Mouse (Mus musculus): ENCODE data around the gene Cmip. TPM values are rescaled to one million over a fixed set of nuclear protein-coding genes. Genes with fewer than 3 reads are reported as not detected.

The Cmip gene
- total and polyA plus RNA-seq, 3 experiments, result 17.0 to 71.8 TPM; not detected in 1

GRCm38 (mm10) chr8:117209150-117209549, 47.7 kb upstream of the Cmip start (continued):
- TF ChIP-seq ZC3H11A (IDR thresholded peaks at IDR 0.05; ENCODE audit: low read depth, low read length) (no peak), CTCF (IDR thresholded peaks at IDR 0.05 in 2 of 3, conservative IDR thresholded peaks at IDR 0.05 in 1 of 3; ENCODE audit: control insufficient read depth in 1 of 3, insufficient read depth in 1 of 3, low read depth in 2 of 3, low read length in 3 of 3, poor library complexity in 1 of 3, severe bottlenecking in 1 of 3) (no peak), E2F4 (IDR thresholded peaks at IDR 0.05; ENCODE audit: borderline replicate concordance, low read depth, low read length) (no peak), MAZ (IDR thresholded peaks at IDR 0.05; ENCODE audit: low read depth, low read length) (no peak), EP300 (IDR thresholded peaks at IDR 0.05; ENCODE audit: low read depth in 1 of 2, low read length in 2 of 2) (peak; percentile 5 to 60; a peak in 2 of 4 replicates)

- Histone ChIP-seq H3K9me3 (replicated peaks; ENCODE audit: insufficient read depth, low read length) (no peaks in the 10 kb centered on the region), H3K27me3 (ENCODE audit: control insufficient read depth in 1 of 2, insufficient read depth in 2 of 2, low read length in 2 of 2) (no peaks in the 10 kb centered on the region), H3K4me3 (ENCODE audit: control insufficient read depth in 1 of 2, insufficient read depth in 1 of 2, low read depth in 2 of 2, low read length in 2 of 2) (no peak overlapping the region), H3K36me3 (ENCODE audit: control insufficient read depth in 1 of 2, insufficient read depth in 2 of 2, low read length in 2 of 2) (peaks cover 0 to 20% of the 10 kb centered on the region in 2 experiments; a peak in 2 of 4 replicates), H3K27ac (ENCODE audit: control insufficient read depth, low read depth, low read length) (no peak overlapping the region), H3K9ac (ENCODE audit: control insufficient read depth, low read depth, low read length, poor library complexity, severe bottlenecking) (no peak overlapping the region), H3K4me1 (ENCODE audit: control insufficient read depth in 1 of 2, insufficient read depth in 2 of 2, low read length in 2 of 2) (peaks cover 9 to 30% of the 10 kb centered on the region in 2 experiments), H3K79me2 (ENCODE audit: control insufficient read depth, insufficient read depth, low read length, poor library complexity) (no peaks in the 10 kb centered on the region)
- no peak for DNase-seq (ENCODE audit: low read depth, low spot score)
- TF ChIP-seq ZKSCAN1 (IDR thresholded peaks at IDR 0.05; ENCODE audit: low read depth, low read length) (no peak), ZMIZ1 (IDR thresholded peaks at IDR 0.05; ENCODE audit: low read depth, low read length) (no peak), POLR2AphosphoS5 (IDR thresholded peaks at IDR 0.05; ENCODE audit: borderline replicate concordance, low read depth, low read length) (no peak), CHD1 (IDR thresholded peaks at IDR 0.05; ENCODE audit: low read depth, low read length) (no peak), ZC3H11A (IDR thresholded peaks at IDR 0.05; ENCODE audit: low read depth, low read length) (no peak), TAL1 (IDR thresholded peaks at IDR 0.05; ENCODE audit: low read length) (no peak), HCFC1 (IDR thresholded peaks at IDR 0.05; ENCODE audit: low read depth, low read length) (no peak)
Measured at GRCm38 (mm10) chr8:117212100-117212499, 44.8 kb upstream of the Cmip start.

- Histone ChIP-seq H3K27ac (ENCODE audit: control insufficient read depth, low read depth, low read length) (no peak overlapping the region), H3K4me1 (ENCODE audit: control insufficient read depth in 1 of 2, insufficient read depth in 2 of 2, low read length in 2 of 2) (0 out of 4 replicates have a peak, but pooled peaks cover 0 to under 1% of the 10 kb centered on the region in 2 experiments), H3K27me3 (ENCODE audit: control insufficient read depth in 1 of 2, insufficient read depth in 2 of 2, low read length in 2 of 2) (no peaks in the 10 kb centered on the region), H3K79me2 (ENCODE audit: control insufficient read depth, insufficient read depth, low read length, poor library complexity) (no peaks in the 10 kb centered on the region), H3K9ac (ENCODE audit: control insufficient read depth, low read depth, low read length, poor library complexity, severe bottlenecking) (no peak overlapping the region), H3K9me3 (replicated peaks; ENCODE audit: insufficient read depth, low read length) (no peaks in the 10 kb centered on the region), H3K4me3 (ENCODE audit: control insufficient read depth in 1 of 2, insufficient read depth in 1 of 2, low read depth in 2 of 2, low read length in 2 of 2) (no peak overlapping the region), H3K36me3 (ENCODE audit: control insufficient read depth in 1 of 2, insufficient read depth in 2 of 2, low read length in 2 of 2) (no peaks in the 10 kb centered on the region)
- TF ChIP-seq EP300 (IDR thresholded peaks at IDR 0.05; ENCODE audit: low read depth in 1 of 2, low read length in 2 of 2), result no peak
- no peak for TF ChIP-seq TBP (IDR thresholded peaks at IDR 0.05; ENCODE audit: low read depth, low read length)
- TF ChIP-seq NELFE (IDR thresholded peaks at IDR 0.05; ENCODE audit: low read depth, low read length), result no peak
- DNase-seq (ENCODE audit: low read depth, low spot score), result no peak
Measured at GRCm38 (mm10) chr8:117217724-117218123, 39.1 kb upstream of the Cmip start.

All from MEL (cell line).